Mouse (Mus musculus) intestine, postnatal 0 days (tissue): Measurements from ENCODE around the gene Rnasek. TPM values are rescaled to one million over a fixed set of nuclear protein-coding genes. Genes with fewer than 3 reads are reported as not detected.

Source experiments
- ATAC-seq: fragments of 200-750 bp; cut with Nextera tagmentation; 2 replicates; pipeline ENCODE4 v1.8.0; 2017; ENCODE audit warnings: mild to moderate bottlenecking, moderate TSS enrichment, moderate library complexity
- H3K27ac ChIP-seq: fragments of 300-500 bp; sonication (generic); 2 replicates; pipeline ENCODE4 v1.5.1; 2014; ENCODE audit warnings: mild to moderate bottlenecking, low read depth, low read length, moderate library complexity
- H3K27me3 ChIP-seq: fragments of 300-500 bp; sonication (generic); replicated peaks from 2 replicates; pipeline ENCODE4 v1.6.1; 2014; ENCODE audit warnings: low read length, mixed read lengths; ENCODE audit not compliant: control insufficient read depth, insufficient read depth
- H3K36me3 ChIP-seq: fragments of 300-500 bp; sonication (generic); 2 replicates; pipeline ENCODE4 v1.6.1; 2014; ENCODE audit warnings: mild to moderate bottlenecking, moderate library complexity; ENCODE audit not compliant: control insufficient read depth, insufficient read depth
- H3K4me1 ChIP-seq: fragments of 300-500 bp; sonication (generic); replicated peaks from 2 replicates; pipeline ENCODE4 v1.6.1; 2014; ENCODE audit warnings: antibody characterized with exemption, low read length, mixed read lengths; ENCODE audit not compliant: control insufficient read depth, insufficient read depth
- H3K4me2 ChIP-seq: fragments of 300-500 bp; sonication (generic); replicated peaks from 2 replicates; pipeline ENCODE4 v1.6.1; 2014; ENCODE audit warnings: low read depth, mild to moderate bottlenecking, moderate library complexity
- H3K4me3 ChIP-seq: fragments of 300-500 bp; sonication (generic); 2 replicates; pipeline ENCODE4 v1.5.1; 2014; ENCODE audit warnings: low read depth, low read length
- H3K9ac ChIP-seq: fragments of 300-500 bp; sonication (generic); 2 replicates; pipeline ENCODE4 v1.6.1; 2014; ENCODE audit warnings: mild to moderate bottlenecking, low read depth, low read length
- H3K9me3 ChIP-seq: fragments of 300-500 bp; sonication (generic); 2 replicates; pipeline ENCODE4 v1.6.1; 2016; ENCODE audit warnings: mixed run types; ENCODE audit not compliant: control insufficient read depth
- CTCF ChIP-seq: sonication (generic); IDR thresholded peaks from 2 replicates; pipeline ENCODE4 v1.5.1; 2016; ENCODE audit warnings: low read depth, mild to moderate bottlenecking, control low read depth, antibody characterized with exemption, moderate library complexity
- WGBS: fragments of 180-500 bp; shearing (Covaris S2); extraction: QIAGEN DNeasy Blood & Tissue Kit; methylation state at CpG from one replicate; pipeline ENCODE4 v1.1.7; 2014; 5-methylcytosine and 5-hydroxymethylcytosine counted together
- polyA plus RNA-seq: library from polyadenylated mRNA; unstranded; fragments of >200 nt; fragmentation: Nextera tagmentation; extraction: Ambion mirVana; gene quantifications from 2 replicates; pipeline ENCODE4 v1.2.1, GENCODE M21; 2015

Gene Rnasek
- 628 and 645 TPM in 2 replicates for polyA plus RNA-seq

- Histone ChIP-seq H3K27ac (peak within 1 kb of the TSS; percentile 85), H3K4me2 (peak within 1 kb of the TSS; percentile 70), H3K9ac (peak within 1 kb of the TSS; percentile 81), H3K9me3 (no peaks in the 10 kb centered on the region), H3K27me3 (no peaks in the 10 kb centered on the region), H3K4me3 (peak within 1 kb of the TSS; percentile 91), H3K36me3 (peaks cover 11% of the 10 kb centered on the region; the same call in 1 of the 2 replicates), H3K4me1 (peaks cover 5% of the 10 kb centered on the region; the same call in 1 of the 2 replicates)
- TF ChIP-seq CTCF, result no peak
- ATAC-seq, result peak; percentile 50
- WGBS, result under 1% methylated on average over 29 of the region's 35 CpGs
Measured at GRCm38 (mm10) chr11:70239541-70240279, at the start of gene Rnasek, which contains the start of gene Gm21988. Gene Rnasek (minus strand): TSS chr11:70239842. Gene Gm21988 (minus strand): TSS chr11:70239830.

- no peak for ATAC-seq
- Histone ChIP-seq H3K9me3 (no peaks in the 10 kb centered on the region), H3K4me1 (no peaks in the 10 kb centered on the region), H3K27ac (no peak overlapping the region), H3K4me3 (no peak overlapping the region), H3K27me3 (no peaks in the 10 kb centered on the region), H3K36me3 (no peaks in the 10 kb centered on the region), H3K4me2 (no peak overlapping the region), H3K9ac (no peak overlapping the region)
- WGBS, result 42% methylated on average over 6 of the region's 6 CpGs
- no peak for TF ChIP-seq CTCF
Measured at GRCm38 (mm10) chr11:70289236-70289635, 49.6 kb upstream of the Rnasek start.

GRCm38 (mm10) chr11:70288102-70288501 is 48.5 kb upstream of the Rnasek start:
- H3K9ac ChIP-seq, result no peak overlapping the region
- no peaks in the 10 kb centered on the region for H3K36me3 ChIP-seq
- H3K27ac ChIP-seq, result no peak overlapping the region
- no peaks in the 10 kb centered on the region for H3K4me1 ChIP-seq
- no peak for TF ChIP-seq CTCF
- 72% methylated on average over 10 of the region's 10 CpGs for WGBS
- H3K4me3 ChIP-seq, result no peak overlapping the region
- no peaks in the 10 kb centered on the region for H3K27me3 ChIP-seq
- no peaks in the 10 kb centered on the region for H3K9me3 ChIP-seq
- no peak overlapping the region for H3K4me2 ChIP-seq
- ATAC-seq, result no peak

- Histone ChIP-seq H3K36me3 (no peaks in the 10 kb centered on the region), H3K27ac (no peak overlapping the region), H3K4me3 (no peak overlapping the region), H3K9me3 (no peaks in the 10 kb centered on the region), H3K9ac (no peak overlapping the region), H3K27me3 (no peaks in the 10 kb centered on the region), H3K4me1 (no peaks in the 10 kb centered on the region), H3K4me2 (no peak overlapping the region)
- WGBS, result 69% methylated on average over 5 of the region's 5 CpGs
- no peak for ATAC-seq
- TF ChIP-seq CTCF, result no peak
Measured at GRCm38 (mm10) chr11:70285686-70286085, 46.0 kb upstream of the Rnasek start.

- no peak for TF ChIP-seq CTCF
- H3K9ac ChIP-seq, result no peak overlapping the region
- H3K27me3 ChIP-seq, result no peaks in the 10 kb centered on the region
- no peaks in the 10 kb centered on the region for H3K9me3 ChIP-seq
- no peak overlapping the region for H3K4me3 ChIP-seq
- ATAC-seq, result 0 out of 2 replicates have a peak, but pooled peaks have one; percentile 31
- H3K36me3 ChIP-seq, result no peaks in the 10 kb centered on the region
- H3K4me2 ChIP-seq, result no peak overlapping the region
- H3K4me1 ChIP-seq, result no peaks in the 10 kb centered on the region
- WGBS, result 51% methylated on average over 3 of the region's 3 CpGs
- H3K27ac ChIP-seq, result no peak overlapping the region
Measured at GRCm38 (mm10) chr11:70284757-70285156, 45.1 kb upstream of the Rnasek start.

GRCm38 (mm10) chr11:70283666-70284065 is 44.0 kb upstream of the Rnasek start:
- H3K4me2 ChIP-seq, result no peak overlapping the region
- no peaks in the 10 kb centered on the region for H3K27me3 ChIP-seq
- WGBS, result 65% methylated on average over 4 of the region's 4 CpGs
- no peak for TF ChIP-seq CTCF
- no peaks in the 10 kb centered on the region for H3K9me3 ChIP-seq
- H3K36me3 ChIP-seq, result no peaks in the 10 kb centered on the region
- ATAC-seq, result no peak
- no peak overlapping the region for H3K9ac ChIP-seq
- H3K4me3 ChIP-seq, result no peak overlapping the region
- no peaks in the 10 kb centered on the region for H3K4me1 ChIP-seq
- H3K27ac ChIP-seq, result no peak overlapping the region
